Mouse (Mus musculus) forebrain, embryonic 10.5 days (tissue): ENCODE data around the gene Arhgap21. TPM values are rescaled to one million over a fixed set of nuclear protein-coding genes. Genes with fewer than 3 reads are reported as not detected.
"Not testable (repeated sequence)": the region's sequence is repeated elsewhere in the genome, so short reads cannot be mapped to it uniquely, and the experiment has no call there.

Experiments
- DNase-seq: peaks from one replicate; pipeline ENCODE4 v3.0.0-alpha.2; 2017; ENCODE audit warnings: low spot score; ENCODE audit errors: extremely low spot score
- H3K27ac ChIP-seq: fragments of 300-500 bp; sonication (generic); 2 replicates; pipeline ENCODE4 v1.5.1; 2016; ENCODE audit warnings: mild to moderate bottlenecking
- H3K27me3 ChIP-seq: fragments of 300-500 bp; sonication (generic); 2 replicates; pipeline ENCODE4 v1.6.1; 2016; ENCODE audit warnings: mild to moderate bottlenecking; ENCODE audit not compliant: poor library complexity, severe bottlenecking
- H3K36me3 ChIP-seq: fragments of 300-500 bp; sonication (generic); replicated peaks from 2 replicates; pipeline ENCODE4 v1.6.1; 2016; ENCODE audit warnings: mild to moderate bottlenecking, moderate library complexity
- H3K4me1 ChIP-seq: fragments of 300-500 bp; sonication (generic); 2 replicates; pipeline ENCODE4 v1.6.1; 2016
- H3K4me3 ChIP-seq: fragments of 300-500 bp; sonication (generic); 2 replicates; pipeline ENCODE4 v1.5.1; 2016; ENCODE audit warnings: mild to moderate bottlenecking, moderate library complexity
- H3K9me3 ChIP-seq: fragments of 300-500 bp; sonication (generic); 2 replicates; pipeline ENCODE4 v1.6.1; 2016; ENCODE audit warnings: mild to moderate bottlenecking, moderate library complexity
- WGBS: fragments of 180-500 bp; shearing (Covaris S2); methylation state at CpG from one replicate; pipeline ENCODE4 v1.1.7; 2016; 5-methylcytosine and 5-hydroxymethylcytosine counted together
- polyA plus RNA-seq: library from polyadenylated mRNA; unstranded; fragments of >200 nt; fragmentation: Nextera tagmentation; extraction: Ambion mirVana; gene quantifications from 2 replicates; pipeline ENCODE4 v1.2.1, GENCODE M21; 2016

Arhgap21 gene
- polyA plus RNA-seq, 1 experiment from 2014 or later, result 27.9 TPM

DNA sequence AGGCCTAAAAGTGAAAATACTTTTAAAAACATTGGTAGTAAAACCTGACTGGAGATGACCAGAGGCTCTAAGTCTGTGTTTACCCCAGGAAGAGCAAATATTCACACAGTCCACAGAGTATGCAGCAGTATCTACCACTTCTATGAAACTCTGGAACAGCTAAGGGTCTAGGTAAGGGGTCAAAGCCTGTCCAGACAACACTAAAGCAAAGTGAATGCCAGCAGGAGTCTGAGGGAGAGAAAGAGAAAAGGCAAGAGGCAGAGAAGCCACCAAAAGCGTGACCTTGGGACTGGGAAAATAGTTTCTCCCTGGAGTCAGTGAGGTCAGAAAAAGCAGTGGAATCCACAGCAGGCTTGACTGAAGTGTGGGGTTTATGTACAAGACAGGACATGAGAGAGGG lies 21.6 kb downstream of the Arhgap21 start:
- Histone ChIP-seq H3K36me3 (peaks cover 17% of the 10 kb centered on the region), H3K9me3 (no peaks in the 10 kb centered on the region), H3K27ac (no peak overlapping the region), H3K4me1 (peaks cover 40% of the 10 kb centered on the region), H3K4me3 (no peak overlapping the region), H3K27me3 (no peaks in the 10 kb centered on the region)
- no peak for DNase-seq
- 81% methylated on average over 1 of the region's 1 CpGs for WGBS

DNA sequence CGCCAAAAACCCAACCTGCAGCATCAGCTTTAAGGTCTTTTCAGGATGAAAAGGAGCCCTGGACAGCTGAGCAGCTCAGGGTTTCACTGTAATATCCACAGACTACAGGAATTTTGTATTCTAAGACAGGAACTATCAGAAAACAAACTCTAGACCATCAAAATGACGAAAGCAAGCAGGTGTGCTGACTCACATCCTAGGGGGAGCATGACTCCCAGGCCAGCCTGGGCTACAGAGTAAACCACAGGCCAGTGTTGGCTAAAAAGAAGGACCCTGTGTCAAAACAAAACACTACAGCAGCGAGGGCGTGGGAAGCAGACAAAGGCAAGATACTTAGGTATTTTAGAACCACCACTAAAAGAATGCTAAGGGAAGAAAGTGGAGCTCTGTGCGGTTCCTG lies 23.1 kb downstream of the Arhgap21 start:
- peaks cover 47% of the 10 kb centered on the region for H3K4me1 ChIP-seq
- no peak overlapping the region for H3K4me3 ChIP-seq
- no peak for DNase-seq
- H3K27ac ChIP-seq, result peak overlapping the region; percentile 66; the same call in 1 of the 2 replicates
- H3K27me3 ChIP-seq, result no peaks in the 10 kb centered on the region
- WGBS, result 93% methylated on average over 5 of the region's 5 CpGs
- peaks cover 17% of the 10 kb centered on the region for H3K36me3 ChIP-seq
- H3K9me3 ChIP-seq, result no peaks in the 10 kb centered on the region

DNA sequence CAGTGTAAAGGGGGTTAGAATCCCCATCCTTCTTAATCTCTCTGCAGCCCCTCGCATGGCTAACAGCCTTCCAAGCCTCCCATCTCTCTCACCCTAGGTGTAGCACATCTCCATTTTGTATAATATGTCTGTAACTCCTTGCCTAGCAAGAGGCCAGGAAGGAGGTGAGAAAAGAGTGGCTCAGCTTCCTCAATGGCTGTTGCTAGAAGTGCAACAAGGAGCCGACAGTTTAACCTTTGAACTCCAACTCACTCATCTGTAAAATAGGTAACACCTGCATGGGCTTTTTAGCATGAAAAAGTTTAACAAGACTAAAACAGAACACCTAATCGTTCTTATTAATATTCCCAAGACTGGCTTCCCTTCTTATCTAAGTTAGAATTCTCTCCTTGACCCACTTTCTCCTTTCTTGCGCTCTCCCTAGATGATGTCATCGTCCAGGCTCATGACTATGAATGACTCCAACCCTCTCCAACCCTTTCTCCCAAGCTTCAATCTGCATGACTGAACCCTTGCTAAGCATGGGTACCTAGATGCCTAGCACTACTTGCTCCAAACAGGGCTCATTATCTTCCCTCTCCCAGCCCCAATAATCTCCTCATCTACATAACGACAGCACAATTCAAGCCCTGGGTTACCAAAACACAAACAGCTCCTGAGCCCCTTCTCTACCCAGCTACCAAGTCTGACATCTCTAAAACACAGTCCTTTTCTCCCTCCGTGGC lies 24.8 kb downstream of the Arhgap21 start:
- DNase-seq, result no peak
- peaks cover 51% of the 10 kb centered on the region for H3K4me1 ChIP-seq
- 20% methylated on average over 7 of the region's 7 CpGs for WGBS
- H3K9me3 ChIP-seq, result no peaks in the 10 kb centered on the region
- H3K36me3 ChIP-seq, result peaks cover 17% of the 10 kb centered on the region
- no peaks in the 10 kb centered on the region for H3K27me3 ChIP-seq
- no peak overlapping the region for H3K4me3 ChIP-seq
- H3K27ac ChIP-seq, result peak overlapping the region; percentile 68

DNA sequence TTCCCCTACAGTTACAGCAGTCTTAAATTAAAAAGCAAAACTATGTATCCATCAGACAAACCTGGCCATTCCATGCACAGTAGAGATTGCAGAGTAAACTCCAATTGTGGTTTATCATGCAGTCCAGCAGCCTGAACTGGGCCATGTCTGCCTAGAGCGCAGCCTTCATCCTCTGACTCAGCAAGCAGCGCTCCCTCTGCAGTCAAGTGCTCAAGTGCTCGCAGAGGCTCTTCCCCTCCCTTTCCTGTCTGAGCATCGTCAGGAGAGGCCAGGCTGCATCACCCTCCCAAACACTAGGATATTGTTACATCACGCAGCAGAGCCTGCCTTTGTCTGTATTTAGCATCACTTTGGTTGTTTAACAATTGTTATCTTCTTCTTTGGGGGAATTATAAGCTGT lies 25.5 kb downstream of the Arhgap21 start:
- Histone ChIP-seq H3K27ac (peak overlapping the region; percentile 68), H3K27me3 (no peaks in the 10 kb centered on the region), H3K36me3 (peaks cover 17% of the 10 kb centered on the region), H3K4me3 (no peak overlapping the region), H3K9me3 (no peaks in the 10 kb centered on the region), H3K4me1 (peaks cover 52% of the 10 kb centered on the region)
- DNase-seq, result peak; percentile 30
- 8% methylated on average over 5 of the region's 5 CpGs for WGBS

DNA sequence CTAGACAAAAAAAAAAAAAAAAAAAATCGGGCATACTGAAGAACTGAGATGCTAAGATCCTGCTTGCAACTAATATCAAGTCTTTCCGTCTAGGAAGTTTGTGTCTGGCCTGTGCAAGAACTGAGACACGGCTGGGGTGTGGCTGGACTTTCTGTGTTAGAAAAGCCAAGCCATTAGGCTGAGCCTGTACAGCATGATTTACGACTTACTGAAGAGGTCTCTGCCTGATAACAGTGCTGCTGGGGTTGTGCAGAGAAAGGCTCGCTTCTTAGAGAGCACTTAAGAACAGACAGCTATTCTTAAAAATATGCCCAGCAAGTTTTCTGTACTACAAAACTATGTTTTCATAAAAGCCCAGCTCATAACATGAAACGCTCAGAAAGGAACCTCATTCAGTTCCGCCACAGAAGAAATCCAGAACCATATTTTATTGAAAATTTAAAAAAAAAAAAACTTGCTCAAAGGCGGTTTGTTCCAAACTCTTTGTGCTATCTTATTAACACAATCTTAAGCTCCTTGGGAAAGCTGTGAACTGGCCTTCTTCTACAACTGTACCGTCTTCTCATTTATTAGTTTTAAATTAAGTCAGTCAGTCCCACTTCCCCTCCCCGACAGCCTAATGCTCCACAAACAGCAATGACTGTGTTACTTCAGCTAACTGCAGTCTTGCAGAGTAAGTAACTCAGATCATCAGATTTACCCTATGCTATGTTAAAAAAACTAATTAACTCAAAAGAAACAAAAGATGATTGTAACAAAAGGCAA lies 26.1 kb downstream of the Arhgap21 start:
- no peaks in the 10 kb centered on the region for H3K27me3 ChIP-seq
- H3K27ac ChIP-seq, result 0 out of 2 replicates have a peak overlapping the region, but pooled peaks have one; percentile 68
- H3K9me3 ChIP-seq, result no peaks in the 10 kb centered on the region
- peaks cover 17% of the 10 kb centered on the region for H3K36me3 ChIP-seq
- no peak for DNase-seq
- H3K4me1 ChIP-seq, result peaks cover 55% of the 10 kb centered on the region
- 64% methylated on average over 10 of the region's 10 CpGs for WGBS
- H3K4me3 ChIP-seq, result no peak overlapping the region

DNA sequence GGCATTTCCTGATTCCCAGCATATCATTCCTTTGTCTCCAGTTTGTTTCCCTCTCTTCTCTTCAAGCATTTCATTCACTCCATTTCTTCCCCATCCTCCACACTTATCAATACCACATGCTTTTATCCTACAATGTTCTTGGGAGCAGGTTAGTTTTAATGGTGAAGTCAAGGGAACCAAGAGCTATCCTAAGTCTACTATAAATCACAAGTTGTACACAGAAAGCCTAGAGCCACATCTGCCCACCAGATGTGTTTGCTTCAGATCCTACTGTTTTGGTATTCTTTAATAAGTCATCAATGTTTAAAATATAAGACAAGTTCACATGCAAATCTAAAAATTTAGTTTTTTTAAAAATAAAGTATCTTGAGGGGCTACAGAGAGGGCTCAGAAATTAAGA lies 27.6 kb downstream of the Arhgap21 start:
- peaks cover 14% of the 10 kb centered on the region for H3K36me3 ChIP-seq
- no peaks in the 10 kb centered on the region for H3K27me3 ChIP-seq
- H3K4me3 ChIP-seq, result no peak overlapping the region
- no peak overlapping the region for H3K27ac ChIP-seq
- no peak for DNase-seq
- H3K9me3 ChIP-seq, result no peaks in the 10 kb centered on the region
- H3K4me1 ChIP-seq, result peaks cover 63% of the 10 kb centered on the region

DNA sequence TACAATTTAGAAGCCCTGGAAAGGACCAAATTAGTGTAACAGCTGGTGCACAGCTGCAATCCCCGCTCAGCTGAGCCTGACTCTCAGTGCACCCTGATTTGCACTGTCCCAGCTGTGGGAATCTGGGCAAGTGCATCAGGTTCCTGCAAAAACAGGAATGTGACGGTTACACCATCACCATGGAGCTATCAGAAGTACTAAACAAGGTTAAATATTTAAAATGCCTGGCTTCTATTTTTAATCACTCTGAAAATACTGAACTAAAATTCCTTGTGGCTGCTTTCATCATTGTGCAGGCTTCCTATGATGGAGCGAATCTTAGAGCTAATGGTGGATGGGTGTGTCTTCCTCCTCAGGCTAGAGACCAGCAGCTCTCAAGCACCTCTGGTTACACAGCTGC lies 29.3 kb downstream of the Arhgap21 start:
- no peaks in the 10 kb centered on the region for H3K9me3 ChIP-seq
- WGBS, result 92% methylated on average over 3 of the region's 3 CpGs
- DNase-seq, result no peak

DNA sequence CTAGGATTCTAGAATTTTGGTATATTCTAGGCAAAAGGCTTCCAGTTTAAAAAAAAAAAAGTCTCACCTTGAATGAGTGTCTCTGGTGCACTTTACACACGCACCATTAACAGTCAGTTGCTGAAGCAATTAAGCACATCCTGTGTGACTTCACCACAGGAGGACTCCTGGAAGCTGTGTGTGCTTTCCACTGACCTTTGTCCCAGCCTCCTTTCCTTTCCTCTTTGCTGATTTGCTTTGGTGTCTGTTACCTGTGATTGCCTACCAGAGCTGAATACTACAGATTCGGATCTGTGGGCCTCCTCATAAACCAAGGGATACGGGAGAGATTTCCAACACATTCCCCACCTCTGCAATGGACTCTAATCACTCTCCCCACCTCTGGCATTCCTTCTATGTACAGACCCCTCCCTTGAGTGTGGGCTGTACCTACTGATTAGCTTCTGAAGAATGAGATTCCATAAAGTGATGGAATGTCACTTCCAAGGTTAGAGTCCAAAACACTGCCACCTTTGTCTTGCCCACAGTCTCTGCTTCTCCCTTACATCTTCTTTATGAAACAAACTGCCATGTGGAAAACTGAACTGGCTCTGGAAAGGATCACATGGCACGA lies 32.0 kb downstream of the Arhgap21 start:
- Histone ChIP-seq H3K4me3 (no peak overlapping the region), H3K27me3 (no peaks in the 10 kb centered on the region), H3K27ac (no peak overlapping the region), H3K9me3 (no peaks in the 10 kb centered on the region), H3K36me3 (peaks cover 2% of the 10 kb centered on the region; the same call in 1 of the 2 replicates), H3K4me1 (peaks cover 35% of the 10 kb centered on the region)
- no peak for DNase-seq
- WGBS, result 79% methylated on average over 4 of the region's 4 CpGs

More for the DNA sequence above, 29.3 kb downstream of the Arhgap21 start:
- Histone ChIP-seq H3K27me3 (no peaks in the 10 kb centered on the region), H3K27ac (no peak overlapping the region), H3K4me1 (peaks cover 59% of the 10 kb centered on the region), H3K4me3 (no peak overlapping the region), H3K36me3 (no peaks in the 10 kb centered on the region)

DNA sequence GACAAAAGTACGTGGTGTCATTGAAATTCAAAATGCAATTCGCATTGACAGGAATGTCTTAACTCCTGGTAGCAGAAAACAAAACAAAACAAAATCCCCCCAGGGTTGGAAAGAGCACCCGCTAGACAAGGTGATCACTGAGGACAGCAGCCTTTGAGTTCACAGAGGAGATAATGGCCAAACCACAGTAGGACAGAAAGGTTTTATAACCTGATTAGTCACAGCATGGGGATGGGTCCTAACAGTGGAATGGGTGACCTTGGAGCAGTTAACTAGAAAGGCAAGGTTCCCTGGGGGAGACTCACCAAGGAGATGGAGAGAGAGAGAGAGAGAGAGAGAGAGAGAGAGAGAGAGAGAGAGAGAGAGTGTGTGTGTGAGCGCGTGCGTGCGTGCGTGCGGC lies 34.3 kb downstream of the Arhgap21 start:
- Histone ChIP-seq H3K4me3 (no peak overlapping the region), H3K4me1 (peaks cover 27% of the 10 kb centered on the region), H3K27ac (no peak overlapping the region), H3K27me3 (no peaks in the 10 kb centered on the region), H3K36me3 (peaks cover 4% of the 10 kb centered on the region; the same call in 1 of the 2 replicates), H3K9me3 (no peaks in the 10 kb centered on the region)
- no peak for DNase-seq
- WGBS, result 62% methylated on average over 9 of the region's 9 CpGs

DNA sequence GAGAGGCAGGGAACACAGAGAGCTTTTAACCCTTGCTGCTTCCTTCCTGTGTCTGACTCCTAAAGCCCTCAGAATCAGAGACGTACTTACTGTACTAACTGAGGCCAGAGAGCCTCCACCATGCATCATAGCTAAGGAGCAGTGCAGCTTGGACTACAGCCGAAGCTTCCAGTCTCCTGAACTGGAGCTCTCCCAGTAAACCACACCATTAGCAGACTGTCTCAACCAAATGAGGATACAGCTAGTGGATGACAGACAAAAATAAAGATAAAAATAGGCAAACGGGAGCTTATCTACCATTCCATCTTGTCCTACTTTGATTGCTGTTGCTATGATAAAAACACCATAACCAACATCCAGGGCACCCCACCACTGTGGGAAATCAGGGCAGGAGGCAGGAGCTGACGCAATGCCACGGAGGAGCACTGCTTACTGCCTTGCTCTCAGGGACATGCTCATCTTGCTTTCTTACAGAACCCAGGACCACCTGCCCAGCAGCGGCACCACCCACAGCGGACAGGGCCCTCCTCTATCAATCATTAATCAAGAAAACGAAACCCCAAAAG lies 35.9 kb downstream of the Arhgap21 start:
- H3K27me3 ChIP-seq, result no peaks in the 10 kb centered on the region
- H3K27ac ChIP-seq, result no peak overlapping the region
- no peak for DNase-seq
- no peak overlapping the region for H3K4me3 ChIP-seq
- peaks cover 17% of the 10 kb centered on the region for H3K4me1 ChIP-seq
- no peaks in the 10 kb centered on the region for H3K9me3 ChIP-seq
- WGBS, result 93% methylated on average over 8 of the region's 8 CpGs
- peaks cover 5% of the 10 kb centered on the region; the same call in 1 of the 2 replicates for H3K36me3 ChIP-seq

DNA sequence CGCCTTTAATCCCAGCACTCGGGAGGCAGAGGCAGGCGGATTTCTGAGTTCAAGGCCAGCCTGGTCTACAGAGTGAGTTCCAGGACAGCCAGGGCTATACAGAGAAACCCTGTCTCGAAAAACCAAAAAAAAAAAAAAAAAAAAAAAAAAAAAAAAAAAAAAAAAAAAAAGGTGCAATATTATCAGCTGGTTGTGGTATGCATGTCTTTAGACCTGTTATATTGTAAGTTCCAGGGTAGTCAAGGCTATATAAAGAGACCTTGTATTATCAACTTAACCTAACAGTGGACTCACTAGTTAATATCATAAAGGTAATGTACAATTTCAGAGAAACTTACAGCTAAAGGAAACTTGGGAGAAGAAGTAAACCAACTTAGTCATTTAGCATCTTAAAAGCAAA lies 36.9 kb downstream of the Arhgap21 start:
- H3K36me3 ChIP-seq, H3K27me3 ChIP-seq, H3K27ac ChIP-seq, DNase-seq, H3K4me3 ChIP-seq, H3K9me3 ChIP-seq: not testable (repeated sequence)
- WGBS, result 100% methylated on average over 3 of the region's 4 CpGs
- H3K4me1 ChIP-seq, result peaks cover 11% of the 10 kb centered on the region

DNA sequence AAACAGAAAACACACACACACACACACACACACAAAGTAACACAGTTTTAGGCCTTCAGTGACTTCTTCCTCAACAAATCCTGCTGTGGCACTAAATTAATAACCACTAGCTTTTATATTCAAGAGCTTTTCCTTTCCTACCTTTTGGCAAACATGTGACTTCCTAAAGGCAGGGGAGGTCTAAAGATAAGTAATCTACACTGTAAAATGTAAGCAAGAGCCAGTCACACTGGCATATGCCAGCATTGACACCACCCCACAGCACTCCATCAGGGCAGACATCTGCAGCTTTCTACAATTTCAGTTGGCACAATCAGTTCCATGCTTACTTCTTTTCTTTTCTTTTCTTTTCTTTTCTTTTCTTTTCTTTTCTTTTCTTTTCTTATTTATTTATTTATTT lies 40.2 kb downstream of the Arhgap21 start:
- Histone ChIP-seq H3K36me3 (peaks cover 5% of the 10 kb centered on the region; the same call in 1 of the 2 replicates), H3K27me3 (no peaks in the 10 kb centered on the region), H3K9me3 (no peaks in the 10 kb centered on the region), H3K27ac (no peak overlapping the region), H3K4me1 (peaks cover 7% of the 10 kb centered on the region), H3K4me3 (no peak overlapping the region)
- DNase-seq, result no peak
